Mouse (Mus musculus) kidney, embryonic 15.5 days (tissue): ENCODE results near the gene Gm29776. TPM values are rescaled to one million over a fixed set of nuclear protein-coding genes. Genes with fewer than 3 reads are reported as not detected.

Experiments used
- ATAC-seq: fragments of 200-750 bp; cut with Nextera tagmentation; replicated peaks from 2 replicates; pipeline ENCODE4 v1.8.0; 2017; ENCODE audit warnings: moderate TSS enrichment; ENCODE audit not compliant: low FRiP score
- H3K27ac ChIP-seq: fragments of 300-500 bp; sonication (generic); 2 replicates; pipeline ENCODE4 v1.5.1; 2015; ENCODE audit warnings: mild to moderate bottlenecking, inconsistent platforms
- H3K27me3 ChIP-seq: fragments of 300-500 bp; sonication (generic); 2 replicates; pipeline ENCODE4 v1.6.1; 2015; ENCODE audit warnings: inconsistent platforms
- H3K36me3 ChIP-seq: fragments of 300-500 bp; sonication (generic); 2 replicates; pipeline ENCODE4 v1.6.1; 2015; ENCODE audit warnings: inconsistent platforms
- H3K4me1 ChIP-seq: fragments of 300-500 bp; sonication (generic); 2 replicates; pipeline ENCODE4 v1.6.1; 2015; ENCODE audit warnings: inconsistent platforms
- H3K4me2 ChIP-seq: fragments of 300-500 bp; sonication (generic); 2 replicates; pipeline ENCODE4 v1.6.1; 2015; ENCODE audit warnings: moderate library complexity, mild to moderate bottlenecking, inconsistent platforms
- H3K4me3 ChIP-seq: fragments of 300-500 bp; sonication (generic); replicated peaks from 2 replicates; pipeline ENCODE4 v1.5.1; 2015; ENCODE audit warnings: mild to moderate bottlenecking, inconsistent platforms
- H3K9ac ChIP-seq: fragments of 300-500 bp; sonication (generic); 2 replicates; pipeline ENCODE4 v1.6.1; 2015; ENCODE audit warnings: mild to moderate bottlenecking, inconsistent platforms
- H3K9me3 ChIP-seq: fragments of 300-500 bp; sonication (generic); replicated peaks from 2 replicates; pipeline ENCODE4 v1.6.1; 2016; ENCODE audit warnings: inconsistent platforms
- WGBS: fragments of 180-500 bp; shearing (Covaris S2); methylation state at CpG from one replicate; pipeline ENCODE4 v1.1.7; 2015; ENCODE audit warnings: mixed read lengths; 5-methylcytosine and 5-hydroxymethylcytosine counted together
- polyA plus RNA-seq: library from polyadenylated mRNA; unstranded; fragments of >200 nt; fragmentation: Nextera tagmentation; extraction: Ambion mirVana; gene quantifications from 2 replicates; pipeline ENCODE4 v1.2.1, GENCODE M21; 2015

Gene Gm29776
- polyA plus RNA-seq, 1 experiment from 2014 or later = 0.21 TPM

DNA sequence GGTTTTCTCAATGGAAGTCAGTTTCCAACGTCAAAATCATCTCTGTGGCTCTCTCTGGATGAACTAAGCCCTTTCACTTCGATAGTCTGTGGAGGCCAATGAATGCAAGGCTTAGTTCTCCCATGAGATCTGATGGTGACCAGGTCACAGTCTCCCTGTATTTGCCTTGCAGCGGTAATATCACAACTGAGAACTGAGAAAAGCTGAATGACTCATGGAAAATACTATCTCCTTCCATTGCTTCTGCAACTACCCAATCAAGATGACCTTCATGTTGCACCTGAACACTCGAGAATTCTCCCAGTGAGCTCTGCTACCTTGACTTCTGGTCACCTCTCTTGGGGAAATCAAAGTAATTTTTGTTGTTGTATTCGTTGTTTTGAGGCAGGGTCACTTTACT, 28.9 kb upstream of the Gm29776 start:
- H3K4me2 ChIP-seq = no peak overlapping the region
- no peaks in the 10 kb centered on the region for H3K4me1 ChIP-seq
- WGBS = 70% methylated on average over 5 of the region's 5 CpGs
- no peak overlapping the region for H3K4me3 ChIP-seq
- H3K9me3 ChIP-seq = no peaks in the 10 kb centered on the region
- no peaks in the 10 kb centered on the region for H3K36me3 ChIP-seq
- H3K27me3 ChIP-seq = no peaks in the 10 kb centered on the region
- ATAC-seq = no peak
- H3K27ac ChIP-seq = no peak overlapping the region
- H3K9ac ChIP-seq = no peak overlapping the region

DNA sequence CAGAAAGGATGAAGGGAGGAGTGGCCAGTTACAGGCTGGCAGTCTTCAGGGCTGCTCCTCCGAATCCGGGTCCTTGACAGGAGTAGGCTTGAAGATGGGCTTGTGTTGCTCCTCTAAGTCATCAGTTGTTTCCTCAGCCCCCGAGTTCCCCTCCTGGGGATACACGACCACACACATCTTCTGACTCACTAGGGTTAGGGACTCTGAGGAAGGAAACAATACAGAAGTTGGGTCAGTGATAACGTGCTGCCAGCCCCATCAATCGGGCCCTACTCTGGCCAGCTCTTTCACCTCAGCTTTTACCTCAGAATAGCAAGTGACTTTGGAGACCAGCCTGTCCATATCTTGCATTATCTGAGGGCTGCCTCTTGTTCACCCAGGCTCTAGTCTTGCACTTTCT, 25.4 kb upstream of the Gm29776 start:
- Histone ChIP-seq H3K36me3 (no peaks in the 10 kb centered on the region), H3K9ac (no peak overlapping the region), H3K4me3 (no peak overlapping the region), H3K9me3 (no peaks in the 10 kb centered on the region), H3K27me3 (no peaks in the 10 kb centered on the region), H3K27ac (no peak overlapping the region), H3K4me1 (no peaks in the 10 kb centered on the region), H3K4me2 (no peak overlapping the region)
- WGBS = 85% methylated on average over 6 of the region's 6 CpGs
- ATAC-seq = no peak

DNA sequence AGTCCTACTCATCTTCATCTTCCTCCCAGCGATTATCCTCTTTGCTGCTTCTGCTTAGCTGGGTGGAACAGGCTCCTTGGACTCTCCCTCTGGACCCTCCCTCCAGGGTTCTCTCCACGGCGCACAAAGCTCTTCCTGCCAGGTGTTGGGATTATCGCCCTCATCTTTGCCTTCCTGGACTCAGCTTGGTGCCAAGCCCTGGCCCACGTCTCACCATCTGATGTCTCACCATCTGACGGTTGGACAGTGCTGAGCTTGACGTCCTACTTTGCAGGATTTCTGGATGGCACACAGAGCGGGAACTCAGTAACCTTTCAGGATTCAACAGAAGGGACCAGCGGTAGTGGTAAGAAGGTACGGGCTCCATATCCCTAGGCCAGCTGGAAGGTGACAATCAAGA, 23.1 kb upstream of the Gm29776 start:
- Histone ChIP-seq H3K4me3 (no peak overlapping the region), H3K9ac (no peak overlapping the region), H3K36me3 (no peaks in the 10 kb centered on the region), H3K27me3 (no peaks in the 10 kb centered on the region), H3K4me1 (no peaks in the 10 kb centered on the region), H3K27ac (no peak overlapping the region), H3K9me3 (no peaks in the 10 kb centered on the region), H3K4me2 (no peak overlapping the region)
- 78% methylated on average over 10 of the region's 10 CpGs for WGBS
- ATAC-seq = no peak

GRCm38 (mm10) chr14:54720654-54721350, 22.2 kb upstream of the Gm29776 start:
- Histone ChIP-seq H3K4me3 (no peak overlapping the region), H3K27ac (no peak overlapping the region), H3K4me1 (no peaks in the 10 kb centered on the region), H3K36me3 (no peaks in the 10 kb centered on the region), H3K27me3 (no peaks in the 10 kb centered on the region), H3K4me2 (no peak overlapping the region), H3K9me3 (no peaks in the 10 kb centered on the region), H3K9ac (no peak overlapping the region)
- 89% methylated on average over 7 of the region's 7 CpGs for WGBS
- ATAC-seq = no peak

GRCm38 (mm10) chr14:54720041-54720440, 21.4 kb upstream of the Gm29776 start:
- Histone ChIP-seq H3K36me3 (no peaks in the 10 kb centered on the region), H3K4me1 (peaks cover 3% of the 10 kb centered on the region), H3K4me2 (no peak overlapping the region), H3K27ac (no peak overlapping the region), H3K9me3 (no peaks in the 10 kb centered on the region), H3K4me3 (no peak overlapping the region), H3K9ac (no peak overlapping the region), H3K27me3 (0 out of 2 replicates have a peak, but pooled peaks cover under 1% of the 10 kb centered on the region)
- no peak for ATAC-seq
- 90% methylated on average over 11 of the region's 11 CpGs for WGBS

- H3K36me3 ChIP-seq = no peaks in the 10 kb centered on the region
- H3K4me1 ChIP-seq = peaks cover 18% of the 10 kb centered on the region
Measured at GRCm38 (mm10) chr14:54715402-54715801, 16.8 kb upstream of the Gm29776 start.

GRCm38 (mm10) chr14:54714617-54715081, 16.0 kb upstream of the Gm29776 start:
- H3K9ac ChIP-seq = peak overlapping the region; percentile 29; the same call in 1 of the 2 replicates
- peak overlapping the region; percentile 39 for H3K4me3 ChIP-seq
- peaks cover 18% of the 10 kb centered on the region for H3K4me1 ChIP-seq
- H3K27ac ChIP-seq = peak overlapping the region; percentile 15; the same call in 1 of the 2 replicates
- H3K36me3 ChIP-seq = no peaks in the 10 kb centered on the region
- H3K9me3 ChIP-seq = no peaks in the 10 kb centered on the region
- peak; percentile 46; the same call in 1 of the 2 replicates for ATAC-seq
- 4% methylated on average over 15 of the region's 15 CpGs for WGBS
- 0 out of 2 replicates have a peak, but pooled peaks cover 4% of the 10 kb centered on the region for H3K27me3 ChIP-seq
- peak overlapping the region; percentile 70 for H3K4me2 ChIP-seq

More at GRCm38 (mm10) chr14:54715402-54715801, 16.8 kb upstream of the Gm29776 start:
- peak overlapping the region; percentile 15; the same call in 1 of the 2 replicates for H3K27ac ChIP-seq
- H3K27me3 ChIP-seq = 0 out of 2 replicates have a peak, but pooled peaks cover 4% of the 10 kb centered on the region
- H3K4me2 ChIP-seq = 0 out of 2 replicates have a peak overlapping the region, but pooled peaks have one; percentile 70
- H3K4me3 ChIP-seq = no peak overlapping the region
- WGBS = 75% methylated on average over 1 of the region's 1 CpGs
- H3K9ac ChIP-seq = no peak overlapping the region
- no peaks in the 10 kb centered on the region for H3K9me3 ChIP-seq
- ATAC-seq = no peak

- H3K27me3 ChIP-seq = 0 out of 2 replicates have a peak, but pooled peaks cover 4% of the 10 kb centered on the region
- ATAC-seq = peak; percentile 37; the same call in 1 of the 2 replicates
- 1% methylated on average over 13 of the region's 13 CpGs for WGBS
- 0 out of 2 replicates have a peak overlapping the region, but pooled peaks have one; percentile 15 for H3K27ac ChIP-seq
- H3K4me1 ChIP-seq = peaks cover 18% of the 10 kb centered on the region
- peak overlapping the region; percentile 70 for H3K4me2 ChIP-seq
- peak overlapping the region; percentile 39 for H3K4me3 ChIP-seq
- H3K9ac ChIP-seq = peak overlapping the region; percentile 29; the same call in 1 of the 2 replicates
- H3K9me3 ChIP-seq = no peaks in the 10 kb centered on the region
- no peaks in the 10 kb centered on the region for H3K36me3 ChIP-seq
Measured at GRCm38 (mm10) chr14:54714121-54714520, 15.5 kb upstream of the Gm29776 start.

GRCm38 (mm10) chr14:54712861-54713260, 14.2 kb upstream of the Gm29776 start:
- no peak overlapping the region for H3K9ac ChIP-seq

GRCm38 (mm10) chr14:54712074-54712473, 13.4 kb upstream of the Gm29776 start, which contains the start of gene Cebpe:
TSS of gene Cebpe (minus strand) at chr14:54712174.
- peaks cover 7% of the 10 kb centered on the region; the same call in 1 of the 2 replicates for H3K27me3 ChIP-seq
- no peaks in the 10 kb centered on the region for H3K36me3 ChIP-seq
- 83% methylated on average over 7 of the region's 7 CpGs for WGBS
- H3K4me2 ChIP-seq = no peak within 1 kb of the TSS
- peaks cover 19% of the 10 kb centered on the region for H3K4me1 ChIP-seq
- no peak for ATAC-seq
- no peaks in the 10 kb centered on the region for H3K9me3 ChIP-seq
- no peak within 1 kb of the TSS for H3K4me3 ChIP-seq
- no peak within 1 kb of the TSS for H3K27ac ChIP-seq
- H3K9ac ChIP-seq = no peak within 1 kb of the TSS

More at GRCm38 (mm10) chr14:54712861-54713260, 14.2 kb upstream of the Gm29776 start:
- Histone ChIP-seq H3K36me3 (no peaks in the 10 kb centered on the region), H3K4me3 (no peak overlapping the region), H3K4me1 (peaks cover 18% of the 10 kb centered on the region), H3K27me3 (peaks cover 7% of the 10 kb centered on the region; the same call in 1 of the 2 replicates), H3K4me2 (no peak overlapping the region), H3K9me3 (no peaks in the 10 kb centered on the region), H3K27ac (no peak overlapping the region)
- WGBS = 54% methylated on average over 8 of the region's 8 CpGs
- ATAC-seq = no peak

- no peaks in the 10 kb centered on the region for H3K9me3 ChIP-seq
- WGBS = 84% methylated on average over 9 of the region's 9 CpGs
- no peak overlapping the region for H3K9ac ChIP-seq
- H3K27me3 ChIP-seq = peaks cover 4% of the 10 kb centered on the region; the same call in 1 of the 2 replicates
- H3K4me2 ChIP-seq = no peak overlapping the region
- H3K36me3 ChIP-seq = no peaks in the 10 kb centered on the region
- ATAC-seq = no peak
- H3K4me1 ChIP-seq = peaks cover 14% of the 10 kb centered on the region
- no peak overlapping the region for H3K27ac ChIP-seq
- no peak overlapping the region for H3K4me3 ChIP-seq
Measured at GRCm38 (mm10) chr14:54709054-54709453, 10.4 kb upstream of the Gm29776 start.

GRCm38 (mm10) chr14:54706589-54707320, 8.1 kb upstream of the Gm29776 start:
- H3K27me3 ChIP-seq = peaks cover 24% of the 10 kb centered on the region
- H3K27ac ChIP-seq = no peak overlapping the region
- 0 out of 2 replicates have a peak, but pooled peaks have one; percentile 42 for ATAC-seq
- no peak overlapping the region for H3K4me2 ChIP-seq
- peaks cover 10% of the 10 kb centered on the region; the same call in 1 of the 2 replicates for H3K4me1 ChIP-seq
- H3K36me3 ChIP-seq = no peaks in the 10 kb centered on the region
- no peaks in the 10 kb centered on the region for H3K9me3 ChIP-seq
- H3K4me3 ChIP-seq = no peak overlapping the region
- no peak overlapping the region for H3K9ac ChIP-seq
- 51% methylated on average over 17 of the region's 17 CpGs for WGBS
